Mouse (Mus musculus): Measurements from ENCODE around the gene Trabd2b.

The Trabd2b gene

DNA sequence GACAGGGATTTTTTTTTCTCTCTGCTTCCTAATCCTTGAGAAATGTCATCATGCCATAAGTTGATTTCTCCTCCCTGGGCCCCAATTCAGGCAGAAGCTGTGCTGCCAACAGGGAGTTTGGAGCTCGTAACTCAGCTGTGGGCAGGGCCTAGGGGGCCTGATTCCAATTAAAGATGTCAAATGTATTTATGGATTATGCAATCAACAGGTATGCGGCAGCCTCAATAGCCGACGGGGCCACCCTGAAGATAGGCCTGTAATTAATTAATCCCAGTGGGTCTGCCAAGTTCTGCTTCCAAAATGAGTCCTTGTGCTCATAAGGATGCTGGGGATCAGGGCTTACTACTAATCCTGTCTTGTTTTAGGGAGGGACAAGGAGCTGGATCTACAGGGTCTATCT lies 135.6 kb downstream of the Trabd2b start:
- no peak for DNase-seq (ENCODE audit: low spot score in 2 of 2)

DNA sequence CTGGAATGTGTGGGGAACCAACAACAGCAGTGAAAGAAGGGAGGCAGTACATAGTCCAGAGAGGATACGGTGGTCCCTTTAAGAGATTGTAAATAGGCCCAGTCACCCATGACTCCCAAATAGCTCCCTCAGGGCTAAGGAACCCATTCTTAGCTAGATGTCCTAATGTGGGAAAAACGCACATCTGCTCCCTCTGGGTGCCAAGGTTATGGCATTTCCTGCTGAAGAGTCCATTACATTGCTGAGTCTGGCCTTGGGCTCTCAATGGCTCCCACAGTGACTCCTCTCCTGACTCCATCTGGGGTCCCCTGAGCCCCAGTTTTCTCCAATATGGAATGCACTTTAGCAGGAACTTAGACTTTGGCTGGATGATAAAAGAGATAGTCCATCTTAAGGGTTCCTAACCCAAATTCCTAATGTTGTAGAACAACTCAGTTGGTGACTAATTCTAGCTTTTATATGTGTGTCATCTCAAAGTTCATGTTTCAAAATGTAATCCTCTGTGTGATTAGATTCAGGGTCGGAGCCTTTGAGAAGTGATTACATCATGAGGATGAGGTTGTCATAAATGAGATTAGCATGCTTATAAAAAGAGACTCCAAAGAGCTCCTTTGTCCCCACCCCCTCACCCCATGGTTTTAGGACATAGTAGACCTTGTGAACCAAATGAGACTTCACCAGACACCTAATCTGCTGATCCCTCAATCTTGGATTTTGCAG lies 139.1 kb downstream of the Trabd2b start:
- DNase-seq (ENCODE audit: low spot score in 2 of 2), result no peak

DNA sequence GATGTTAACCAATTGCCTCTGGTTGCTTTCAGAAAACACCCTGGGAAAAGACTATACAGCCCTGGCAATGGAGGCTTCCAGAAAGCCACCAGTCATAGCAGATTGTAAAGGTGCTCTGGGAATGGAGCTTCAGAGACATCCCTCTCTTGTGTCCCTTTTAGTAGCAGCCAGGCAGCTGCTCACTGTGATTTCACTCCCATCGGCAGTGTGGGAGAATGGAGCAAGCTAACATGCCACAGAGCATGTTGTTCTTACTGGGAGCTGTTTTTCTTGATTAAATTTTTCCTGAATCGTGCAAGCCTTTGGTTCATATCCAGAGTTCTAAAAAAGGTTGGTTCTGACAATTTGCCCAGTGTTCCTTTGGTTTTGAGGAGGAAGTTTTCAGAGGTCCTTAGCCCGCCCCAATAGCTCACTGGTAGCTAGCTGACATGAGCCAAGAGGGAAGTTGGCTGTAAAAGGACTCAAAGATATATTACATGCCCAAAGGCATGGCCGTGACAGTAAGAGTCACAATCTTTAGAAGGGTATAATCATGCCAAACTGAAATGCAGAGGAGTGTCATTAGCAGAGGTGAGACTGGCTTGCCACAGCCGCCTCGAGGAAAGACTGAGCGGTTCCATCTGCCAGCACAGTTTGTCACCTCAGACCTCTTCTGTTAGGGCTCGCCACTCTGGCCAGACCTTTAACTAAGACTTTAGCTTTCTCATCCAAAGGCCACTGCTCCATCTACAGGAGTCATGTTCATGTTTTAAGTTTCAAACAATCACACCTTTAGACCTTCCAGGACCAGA lies 141.3 kb downstream of the Trabd2b start:
- peak in 1 of 2 experiments; percentile 9 for DNase-seq (ENCODE audit: low spot score in 2 of 2)

DNA sequence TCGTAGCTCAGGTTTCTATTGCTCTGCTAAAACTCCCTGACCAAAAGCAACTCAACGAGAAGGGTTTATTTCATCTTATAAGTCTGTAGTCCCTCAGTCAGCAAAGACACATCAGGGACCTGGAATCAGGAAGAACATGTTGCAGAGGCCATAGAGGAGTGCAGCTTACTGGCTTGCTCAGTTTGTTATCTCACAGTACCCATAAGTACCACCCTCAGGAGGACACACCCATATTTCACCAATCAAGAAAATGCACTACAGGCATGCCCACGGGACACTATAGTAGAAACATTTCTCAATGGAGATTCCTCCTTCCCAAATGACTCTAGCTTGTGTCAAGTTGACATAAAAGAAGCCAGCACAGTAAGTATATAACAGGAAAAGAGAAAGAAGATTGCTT lies 143.0 kb downstream of the Trabd2b start:
- no peak for DNase-seq (ENCODE audit: low spot score in 2 of 2)

DNA sequence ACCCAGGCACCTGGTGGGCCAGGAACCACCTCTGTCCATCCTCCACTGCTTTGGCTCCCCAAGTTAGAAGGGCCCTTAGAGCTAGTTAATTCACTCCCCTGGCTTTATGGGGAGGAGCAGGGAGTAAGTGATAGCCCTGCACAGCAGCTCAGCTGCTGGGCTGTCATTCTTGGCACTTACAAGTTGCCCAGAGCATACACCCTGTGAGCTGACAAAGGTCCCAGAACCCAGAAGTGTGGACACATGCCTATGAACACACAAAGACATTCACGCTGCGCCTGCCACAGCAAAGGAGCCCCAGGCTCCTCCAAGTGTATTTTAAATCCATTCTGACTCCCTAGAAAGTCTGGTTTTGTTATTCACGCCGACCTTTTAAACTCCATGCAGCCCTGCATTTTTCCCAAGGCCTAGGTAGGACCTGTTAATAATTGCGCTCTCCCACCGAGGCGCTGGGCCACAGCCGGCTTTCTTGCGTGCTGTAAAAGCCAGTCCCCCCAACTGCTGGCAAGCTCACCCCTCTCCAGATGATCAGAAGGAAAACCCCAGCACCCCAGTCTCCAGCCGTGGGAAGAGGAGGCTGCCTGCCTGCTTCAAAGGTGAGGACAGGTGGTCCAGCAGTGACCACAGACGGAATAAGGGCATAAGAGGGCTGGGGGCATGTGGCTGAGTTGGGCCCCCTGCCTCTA lies 144.1 kb downstream of the Trabd2b start:
- no peak for DNase-seq (ENCODE audit: low spot score in 2 of 2)

DNA sequence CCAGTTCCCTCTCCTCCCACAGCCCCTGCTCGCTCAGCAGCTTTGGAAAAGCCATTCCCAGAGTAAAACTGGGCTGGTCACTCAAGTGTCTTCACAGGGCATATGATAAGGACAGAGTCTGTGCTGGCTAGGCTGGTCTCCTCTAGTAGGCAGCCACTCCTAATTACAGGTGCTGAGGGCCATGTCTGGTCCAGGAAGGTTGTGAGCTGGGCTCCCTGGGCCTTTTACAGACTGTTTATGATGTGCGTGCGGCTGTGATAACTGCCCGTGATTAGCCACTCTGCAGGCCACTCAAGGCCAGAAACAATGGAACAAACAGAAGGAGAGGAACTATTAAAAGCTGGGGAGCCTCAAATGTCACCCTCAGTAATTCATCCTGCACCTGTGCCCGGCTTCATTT lies 150.4 kb downstream of the Trabd2b start:
- DNase-seq (ENCODE audit: low spot score in 2 of 2), result no peak

DNA sequence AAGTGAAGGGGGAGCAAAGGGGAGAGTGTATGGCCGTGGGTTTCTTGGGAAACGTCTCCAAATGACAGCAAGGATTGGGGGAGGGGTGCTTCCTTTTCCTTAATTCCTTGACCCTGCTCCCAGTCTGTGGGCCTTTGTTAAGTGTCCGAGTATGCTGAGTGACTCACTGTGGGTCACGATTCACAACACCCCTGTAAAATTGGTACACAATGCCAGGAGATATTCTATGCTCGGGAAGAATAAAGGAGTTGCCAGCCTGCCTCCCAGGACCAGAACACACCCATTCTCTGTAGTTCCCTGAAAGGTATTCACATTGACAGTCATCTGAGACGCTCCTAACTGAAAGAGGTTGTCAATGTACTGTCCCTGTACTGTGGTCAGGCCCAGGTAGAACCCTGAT lies 151.2 kb downstream of the Trabd2b start:
- no peak for DNase-seq (ENCODE audit: low spot score in 2 of 2)

DNA sequence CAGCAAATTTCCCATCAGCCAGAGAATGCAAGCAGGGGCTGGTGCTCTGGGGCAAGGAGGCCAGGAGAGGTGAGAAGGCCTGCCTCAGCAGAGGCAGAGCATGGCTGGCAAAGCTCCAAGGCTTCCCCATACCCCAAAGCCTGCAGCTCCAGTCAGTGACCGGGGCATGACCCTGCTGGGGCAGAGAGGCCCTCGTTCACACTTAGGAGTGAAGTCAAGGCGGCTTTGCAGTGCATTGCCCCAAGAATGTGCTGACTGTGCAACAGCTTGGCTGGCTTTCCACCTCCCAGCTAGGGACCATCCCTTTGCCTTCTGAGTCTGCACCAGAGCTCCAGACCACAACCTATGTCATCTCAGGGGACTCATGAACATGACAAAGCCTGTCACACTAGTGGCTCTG lies 152.0 kb downstream of the Trabd2b start:
- no peak for DNase-seq (ENCODE audit: low spot score in 2 of 2)

DNA sequence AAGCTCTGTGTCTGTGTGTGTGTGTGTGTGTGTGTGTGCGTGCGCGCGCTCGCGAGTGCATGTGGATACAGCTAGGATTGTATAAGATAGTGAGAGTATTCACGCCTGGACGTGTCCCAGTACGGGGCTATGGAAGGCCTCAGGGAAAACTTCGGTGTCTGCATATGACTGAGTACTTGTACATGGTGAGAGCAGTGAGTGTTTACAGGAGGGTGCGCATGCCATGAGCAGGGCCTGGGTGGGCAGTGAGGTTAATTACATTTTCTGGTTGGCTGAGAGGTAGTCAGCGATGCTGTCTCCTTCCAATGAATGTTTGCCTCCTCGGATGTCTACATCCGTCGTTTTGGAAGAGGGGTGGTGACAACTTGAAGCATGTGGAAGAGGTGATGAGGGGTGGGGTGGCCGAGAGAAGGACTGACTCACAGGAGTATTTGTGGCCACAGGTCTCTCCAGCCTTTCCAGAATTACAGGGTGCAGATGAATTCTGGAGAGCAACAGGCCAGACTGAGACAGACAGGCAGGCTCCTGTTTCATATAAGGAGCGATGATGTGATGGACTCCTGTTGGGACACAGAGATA lies 154.2 kb downstream of the Trabd2b start:
- no peak for DNase-seq (ENCODE audit: low spot score in 2 of 2)

DNA sequence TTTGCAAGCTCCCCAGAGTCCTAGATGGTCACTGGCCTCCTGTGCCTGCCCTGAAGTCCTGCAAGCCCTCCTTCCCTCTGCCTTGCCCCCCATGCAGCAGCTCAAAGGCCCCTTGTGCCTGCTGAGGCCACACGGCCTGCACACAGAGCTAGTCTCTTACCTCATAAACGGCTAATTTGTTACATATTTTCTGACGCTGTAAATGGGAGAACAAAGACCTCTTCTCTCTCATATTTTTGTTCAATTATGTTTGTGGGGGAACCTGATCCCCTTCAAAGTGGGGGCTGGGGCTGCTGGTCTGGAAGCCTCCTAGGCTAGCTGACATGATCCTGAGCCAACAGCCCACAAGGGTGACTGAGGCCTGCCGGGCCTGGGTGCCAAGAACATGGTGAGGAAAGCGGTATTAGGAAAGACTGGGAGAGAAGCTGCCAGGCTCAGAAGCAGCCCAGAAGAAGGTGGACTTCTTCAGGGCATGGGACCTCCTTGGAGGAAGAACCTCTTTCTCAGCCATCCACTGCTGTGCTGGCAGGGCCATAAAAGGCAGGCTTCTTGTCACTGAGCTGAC lies 157.7 kb downstream of the Trabd2b start:
- no peak for DNase-seq (ENCODE audit: low spot score in 2 of 2)

DNA sequence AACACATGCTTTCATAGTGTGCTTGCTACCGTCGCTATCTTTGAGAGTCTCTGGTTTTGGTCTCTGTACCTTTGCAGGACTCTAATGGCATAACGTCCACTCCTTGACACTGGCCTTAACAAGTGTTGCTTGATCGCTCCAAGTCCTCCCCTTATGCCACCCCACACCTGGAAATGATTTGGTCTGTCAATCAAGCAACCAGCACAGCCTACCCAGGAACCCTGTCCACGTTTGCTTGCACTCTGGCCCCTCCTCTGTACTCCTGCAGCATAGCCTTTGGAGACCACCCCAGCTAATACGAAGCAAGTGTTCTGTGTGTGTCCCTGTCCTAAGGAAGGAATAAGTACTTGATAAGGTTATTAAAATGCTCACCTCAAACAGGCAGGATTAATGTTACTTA lies 161.1 kb downstream of the Trabd2b start:
- no peak for DNase-seq (ENCODE audit: low spot score in 2 of 2)

DNA sequence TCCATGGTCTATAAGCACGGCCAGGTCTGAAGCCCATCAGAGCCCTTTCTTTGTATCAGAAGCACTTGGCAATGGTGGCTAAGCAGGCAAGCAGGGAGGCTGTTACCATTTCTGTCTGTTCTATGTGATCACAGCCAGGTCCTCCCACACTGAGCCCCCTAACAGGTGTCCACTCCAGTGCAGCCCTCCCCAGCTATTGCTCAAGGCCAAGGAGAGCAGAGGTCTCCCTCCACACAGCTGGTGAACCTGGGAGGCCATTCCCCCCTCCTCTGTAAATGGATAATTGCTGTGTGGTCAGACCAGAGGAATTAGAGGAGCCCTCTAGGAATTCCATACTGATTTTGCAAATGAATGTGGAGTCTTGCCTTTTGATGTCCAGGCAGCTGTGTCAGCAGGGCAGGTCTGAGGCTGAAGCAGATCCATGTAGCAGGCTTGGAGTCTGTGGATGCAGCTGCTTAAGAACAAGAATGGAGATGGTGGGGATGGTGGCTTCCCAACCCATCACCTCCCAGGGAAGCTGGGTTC lies 161.6 kb downstream of the Trabd2b start:
- DNase-seq (ENCODE audit: low spot score in 2 of 2), result no peak

DNA sequence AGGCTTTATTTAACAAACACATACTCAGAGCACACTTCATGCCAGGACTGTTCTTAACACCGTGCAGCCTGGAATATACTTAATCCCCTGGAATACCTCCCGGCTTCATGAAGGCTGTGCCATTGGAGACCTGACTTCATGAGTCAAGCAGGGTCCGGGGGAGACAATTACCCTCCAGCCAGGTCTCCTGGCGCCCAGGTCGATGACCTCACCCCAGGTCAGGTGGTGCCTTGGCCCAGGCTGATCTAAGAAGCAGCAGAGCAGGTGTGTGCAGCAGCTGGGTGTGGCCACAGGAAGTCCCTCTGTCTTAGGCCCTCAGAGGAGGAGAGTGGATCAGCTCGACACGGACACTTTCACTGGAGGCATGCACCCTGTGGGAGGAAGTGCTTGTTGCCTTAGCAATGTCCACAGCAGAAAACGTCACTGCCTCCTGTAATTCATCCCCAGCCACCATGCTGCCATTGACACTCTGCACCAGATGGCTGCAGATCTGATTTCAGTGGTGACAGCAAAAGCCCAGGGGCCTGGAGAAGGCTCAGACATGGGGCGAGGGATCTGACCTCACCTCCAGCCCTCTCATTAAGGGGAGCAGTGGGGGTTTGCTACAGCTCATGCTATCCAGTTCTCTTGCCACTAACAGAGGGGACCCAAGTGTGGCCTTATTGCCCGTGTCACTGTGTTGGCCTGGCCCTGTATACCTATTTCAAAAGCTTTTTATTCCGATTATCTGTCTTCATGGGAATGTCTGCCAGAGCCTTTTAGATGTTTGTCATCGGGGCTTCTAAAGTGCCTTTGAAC lies 171.8 kb downstream of the Trabd2b start:
- no peak for DNase-seq (ENCODE audit: low spot score in 2 of 2)

DNA sequence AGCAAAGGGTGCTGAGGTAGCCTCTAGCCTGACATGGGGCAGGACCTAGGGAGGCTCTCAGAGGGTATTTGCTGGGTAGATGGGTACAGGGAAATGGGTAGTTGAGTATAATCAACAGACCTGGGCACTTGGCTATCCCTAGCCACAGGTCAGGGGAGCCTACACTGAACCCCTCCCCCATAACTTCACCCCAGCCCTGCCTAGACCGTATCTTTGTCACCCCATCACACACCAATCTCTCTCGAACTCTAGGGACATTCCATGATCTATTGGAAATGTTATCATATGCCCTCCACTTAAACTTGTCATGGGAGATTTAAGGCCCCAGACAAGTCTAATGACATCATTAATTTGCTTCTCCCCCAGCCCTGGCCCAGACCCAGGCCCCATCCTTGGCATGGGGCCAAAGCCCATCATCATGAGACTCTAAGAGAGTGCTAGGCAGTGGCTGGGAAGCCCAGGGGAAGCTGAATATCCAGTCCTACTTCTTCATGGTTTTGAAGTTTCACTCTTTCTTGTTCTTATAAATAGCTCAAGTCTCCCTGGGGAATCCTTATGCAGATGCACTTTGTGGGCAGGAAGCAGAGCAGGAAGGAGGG lies 177.1 kb downstream of the Trabd2b start:
- DNase-seq (ENCODE audit: low spot score in 2 of 2), result no peak

DNA sequence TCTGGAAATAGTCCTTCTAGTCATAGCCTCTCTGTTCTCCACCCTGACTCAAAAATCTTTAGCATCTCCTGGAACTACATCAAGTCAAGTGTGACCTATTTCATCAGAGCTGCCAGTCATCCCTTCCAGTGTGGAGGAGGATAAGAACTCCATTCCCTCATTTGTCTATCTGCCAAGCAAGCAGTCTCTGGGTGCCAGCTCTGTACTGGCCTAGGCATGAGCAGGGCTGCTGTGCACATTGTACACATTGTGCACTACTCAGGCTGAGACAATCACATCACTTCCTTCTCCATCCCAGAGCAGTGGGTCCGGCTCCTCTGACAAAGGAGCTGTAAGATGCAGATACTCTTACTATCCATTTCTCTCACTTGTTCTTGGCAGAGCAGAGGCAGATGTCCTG lies 178.2 kb downstream of the Trabd2b start:
- DNase-seq (ENCODE audit: low spot score in 2 of 2), result peak; percentile 11 to 15

DNA sequence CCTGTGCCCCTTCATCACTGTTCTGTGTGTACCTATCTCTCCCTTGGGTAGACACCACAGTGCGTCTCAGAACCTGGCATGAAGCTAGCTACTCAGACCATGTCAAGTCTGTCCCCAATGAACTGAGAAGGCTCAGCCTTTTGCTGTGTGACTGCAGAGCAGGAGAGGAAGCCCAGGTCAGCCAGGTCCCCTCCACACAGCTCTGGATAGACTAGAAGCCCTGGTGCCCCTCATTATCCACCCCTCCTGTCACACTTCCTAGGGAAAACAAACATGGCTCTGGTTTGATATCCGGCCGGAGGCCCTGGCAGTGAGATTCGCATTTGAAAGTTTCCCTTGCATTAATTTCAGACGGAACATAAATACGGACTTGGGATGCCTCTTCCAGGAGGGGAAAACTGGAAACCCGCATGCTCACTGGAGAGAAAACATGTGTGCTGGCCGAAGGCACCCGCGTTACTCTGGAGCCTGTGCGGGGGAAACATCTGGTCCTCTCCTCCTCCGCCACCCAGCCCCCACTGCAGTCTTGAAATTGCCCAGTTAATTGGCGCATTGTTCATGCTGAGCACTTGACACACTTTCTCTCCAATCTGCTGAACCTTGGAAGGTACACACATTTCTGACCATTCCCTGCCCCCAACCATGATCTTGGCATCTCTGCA lies 187.2 kb downstream of the Trabd2b start:
- DNase-seq (ENCODE audit: low spot score in 2 of 2), result no peak

DNA sequence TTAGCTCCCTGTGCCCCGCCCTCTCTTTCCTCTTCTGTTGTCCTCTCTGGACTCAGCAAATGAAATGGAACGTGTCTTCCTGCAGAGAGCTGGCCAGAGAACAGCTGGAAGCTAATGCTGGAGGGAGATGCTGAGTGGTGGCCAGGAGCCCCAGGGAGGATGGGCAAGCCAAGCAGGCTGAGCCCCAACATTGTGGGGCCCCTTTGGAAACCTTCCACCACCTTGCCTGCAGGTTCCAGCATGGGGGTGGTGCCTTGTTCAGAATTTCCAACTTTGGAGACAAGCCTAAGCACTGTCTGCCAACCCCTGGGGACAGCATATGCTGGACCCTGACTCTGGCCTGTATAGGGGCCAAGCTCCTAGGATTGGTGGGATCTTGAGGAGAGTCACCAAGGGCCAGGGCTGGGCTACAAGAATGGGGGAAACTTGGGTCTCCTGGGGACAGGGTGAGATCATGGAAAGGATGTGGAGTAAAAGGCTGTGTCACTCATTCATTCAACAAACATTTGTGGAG lies 188.7 kb downstream of the Trabd2b start:
- DNase-seq (ENCODE audit: low spot score in 2 of 2), result no peak

DNA sequence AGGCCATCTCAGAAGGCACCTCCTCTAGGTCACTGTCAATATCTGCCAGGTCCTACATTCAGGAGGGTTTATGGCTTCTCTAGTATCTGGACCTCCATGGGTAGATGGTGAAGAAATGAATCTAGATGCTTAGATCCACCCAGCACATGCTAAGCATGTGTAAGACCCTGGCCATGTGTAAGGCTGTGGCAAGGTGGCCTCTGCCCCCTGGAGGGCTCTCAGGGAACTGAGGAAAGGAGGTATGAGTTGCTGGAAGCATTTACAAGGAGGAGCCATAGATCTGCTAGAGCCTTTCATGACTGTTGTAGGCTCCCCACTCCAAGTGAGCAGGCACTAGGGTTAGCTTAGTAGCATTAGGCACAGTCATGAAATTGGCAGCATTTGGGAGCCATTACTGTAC lies 192.6 kb downstream of the Trabd2b start:
- no peak for DNase-seq (ENCODE audit: low spot score in 2 of 2)

DNA sequence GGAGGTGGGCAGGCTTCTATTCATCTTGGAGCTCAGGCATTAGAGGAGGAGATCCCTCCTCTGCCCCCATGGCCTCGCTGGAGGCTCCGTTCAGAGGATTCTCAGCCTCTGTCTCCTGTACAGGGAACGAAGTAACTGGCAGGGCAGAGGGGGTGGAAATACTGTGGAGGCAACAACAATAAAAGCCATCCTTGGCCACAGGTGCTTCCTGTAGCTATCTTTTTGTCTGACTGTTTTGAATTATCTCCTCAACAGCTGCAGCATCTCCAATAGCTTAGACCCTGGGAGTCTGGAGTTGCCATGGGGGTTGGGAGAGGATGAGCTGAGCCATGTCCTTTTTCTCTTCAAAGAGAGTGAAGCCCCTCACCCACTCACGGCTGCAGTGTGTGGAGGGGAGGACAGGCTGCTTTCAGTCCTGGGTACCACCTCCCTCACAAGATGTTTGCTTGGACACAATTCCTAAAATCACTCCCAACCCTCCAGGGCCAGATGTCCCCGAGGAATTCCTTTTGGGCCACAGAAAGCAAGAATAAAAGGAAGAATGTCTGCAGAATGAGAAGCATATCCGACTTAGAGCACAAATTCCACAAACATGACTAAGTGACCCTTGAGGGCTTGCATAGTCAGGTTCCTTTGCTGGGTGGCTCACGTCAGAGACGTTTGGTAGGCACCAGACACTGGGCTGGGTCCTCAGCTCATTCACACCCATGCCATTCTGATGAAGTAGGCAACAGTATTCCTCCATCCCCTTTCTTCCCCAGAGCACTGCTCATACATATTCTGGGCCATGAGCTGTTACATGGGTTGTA lies 194.9 kb downstream of the Trabd2b start:
- DNase-seq (ENCODE audit: low spot score in 2 of 2), result no peak
